Mouse (Mus musculus) erythroid progenitor cell, adult 5-6 weeks (primary cell): Measurements from ENCODE around the gene Syne2. TPM values are rescaled to one million over a fixed set of nuclear protein-coding genes. Genes with fewer than 3 reads are reported as not detected.

Source experiments
- ATAC-seq: replicated peaks from 2 replicates; pipeline ENCODE4 v1.8.0; 2016; ENCODE audit warnings: moderate number of reproducible peaks, mild to moderate bottlenecking, moderate TSS enrichment, inconsistent platforms; ENCODE audit not compliant: poor library complexity, low FRiP score, severe bottlenecking
- total RNA-seq, 2 experiments: library from RNA; stranded (forward) in 1 of 2; stranded (reverse) in 1 of 2; fragments of 150-400 nt in 1 of 2; fragments of 186-747, 209-891 nt in 1 of 2; gene quantifications; 2 replicates each; pipeline versions ENCODE4 v1.2.3 to v1.2.4; 2015 to 2017; ENCODE audit warnings: low replicate concordance in 2 of 2

The Syne2 gene
- total RNA-seq, 2 experiments from 2014 or later = 2.5 to 3.0 TPM

DNA sequence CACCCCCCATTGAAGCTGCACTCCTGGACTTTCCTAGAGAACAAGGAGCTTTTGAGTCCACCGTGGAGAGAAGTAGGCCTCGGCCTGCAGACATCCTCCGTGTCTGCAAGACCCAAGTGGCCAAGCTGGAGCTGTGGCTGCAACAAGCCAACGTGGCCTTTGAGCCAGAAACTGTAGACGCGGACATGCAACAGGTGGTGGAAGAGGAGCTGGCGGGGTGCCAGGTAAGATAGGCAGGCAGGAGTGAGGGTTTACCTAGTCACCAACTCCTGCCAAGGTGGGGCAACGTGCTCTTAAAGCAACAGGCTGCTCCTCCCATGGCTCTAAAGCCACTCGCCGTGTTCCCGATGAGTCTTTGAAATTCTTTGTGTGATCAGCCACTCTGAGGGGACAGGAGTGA, 197.6 kb downstream of the Syne2 start:
- no peak for ATAC-seq

DNA sequence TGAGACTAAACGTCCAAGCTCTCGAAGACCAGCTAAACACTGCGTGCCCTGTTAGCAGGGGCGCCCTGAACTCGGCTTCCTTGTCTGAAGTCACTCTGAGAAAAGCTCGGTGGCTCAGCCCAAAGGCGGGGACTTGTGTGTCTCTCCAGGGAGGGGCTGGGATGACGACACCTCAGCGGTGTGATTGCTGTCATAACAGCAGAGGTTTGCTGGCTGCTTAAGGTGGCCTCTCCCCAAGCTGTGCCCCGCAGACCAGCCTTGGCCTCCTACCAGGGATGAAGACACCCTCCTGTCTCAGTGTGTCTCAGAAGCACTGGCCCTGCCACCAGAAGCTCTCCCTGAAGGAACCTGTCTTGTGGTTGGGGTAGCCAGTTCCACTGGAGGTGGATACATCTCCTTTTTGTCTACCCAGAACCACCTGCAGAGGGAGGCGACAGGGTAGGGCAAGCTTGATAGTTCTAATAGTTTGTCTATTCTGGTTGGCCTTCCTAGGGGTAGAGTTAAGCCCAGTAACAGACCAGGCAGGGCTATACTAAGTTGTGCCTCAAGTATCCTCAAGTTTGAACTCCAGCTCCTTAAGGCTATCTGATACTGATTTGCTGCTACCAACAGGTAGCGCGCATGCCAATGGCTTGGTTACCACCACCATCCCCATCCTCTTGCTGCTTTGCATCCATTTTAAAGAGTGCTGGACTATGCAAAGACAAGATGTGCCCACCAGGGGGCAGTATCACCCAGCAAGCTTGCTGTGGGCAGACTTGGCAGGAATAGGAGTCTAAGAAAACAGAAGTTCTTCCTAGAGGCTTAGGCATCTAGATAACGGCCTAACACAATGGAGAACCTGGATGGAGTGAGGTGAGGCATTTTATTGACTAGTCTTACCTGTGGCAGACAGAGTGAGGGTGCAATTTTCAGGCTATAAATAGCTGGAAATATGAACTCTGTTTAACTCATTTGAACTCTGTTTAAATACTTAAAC, 198.5 kb downstream of the Syne2 start:
- no peak; the same call in none of the 2 replicates for ATAC-seq

DNA sequence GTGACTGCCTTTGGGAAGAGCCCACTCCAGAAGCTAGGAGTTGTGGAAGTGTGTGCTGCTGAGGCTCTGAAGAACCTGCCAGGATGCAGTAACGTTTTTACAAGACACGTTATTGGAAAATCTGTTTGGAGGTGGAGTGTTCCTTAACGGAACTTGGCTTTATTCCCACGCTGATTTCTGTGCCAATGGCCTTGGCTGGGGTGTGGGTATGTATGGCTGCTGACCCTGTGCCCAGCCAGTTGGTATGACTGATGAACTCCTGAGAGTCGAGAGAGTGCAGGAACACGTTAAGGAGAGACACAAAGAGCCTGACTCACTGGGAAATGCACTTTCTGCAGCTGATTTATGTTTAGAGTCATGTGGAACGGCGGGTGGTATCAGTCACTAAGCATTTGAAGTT, 200.7 kb downstream of the Syne2 start:
- ATAC-seq = no peak

DNA sequence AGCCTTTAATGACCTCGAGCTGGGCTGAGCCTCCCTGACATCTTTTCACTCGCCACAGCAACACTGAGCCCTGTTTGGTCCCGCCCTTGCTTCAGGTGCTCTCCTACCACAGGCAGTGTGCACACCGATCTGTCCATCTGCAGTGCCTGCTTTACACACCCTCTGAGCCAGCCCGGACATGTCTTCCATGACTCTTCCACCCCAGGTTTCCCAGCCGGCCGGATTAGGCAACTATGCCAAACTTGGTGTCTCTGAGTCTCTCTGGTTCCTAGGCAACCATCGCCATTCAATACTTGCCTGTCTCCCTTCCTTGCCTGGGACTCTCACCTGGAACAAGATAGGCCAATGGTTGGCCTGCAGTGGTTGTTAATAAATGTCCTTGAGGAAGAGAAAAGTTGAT, 224.4 kb downstream of the Syne2 start:
- ATAC-seq = no peak

- no peak for ATAC-seq
These were observed 228.6 kb downstream of the Syne2 start for GRCm38 (mm10) chr12:76046561-76046960.

DNA sequence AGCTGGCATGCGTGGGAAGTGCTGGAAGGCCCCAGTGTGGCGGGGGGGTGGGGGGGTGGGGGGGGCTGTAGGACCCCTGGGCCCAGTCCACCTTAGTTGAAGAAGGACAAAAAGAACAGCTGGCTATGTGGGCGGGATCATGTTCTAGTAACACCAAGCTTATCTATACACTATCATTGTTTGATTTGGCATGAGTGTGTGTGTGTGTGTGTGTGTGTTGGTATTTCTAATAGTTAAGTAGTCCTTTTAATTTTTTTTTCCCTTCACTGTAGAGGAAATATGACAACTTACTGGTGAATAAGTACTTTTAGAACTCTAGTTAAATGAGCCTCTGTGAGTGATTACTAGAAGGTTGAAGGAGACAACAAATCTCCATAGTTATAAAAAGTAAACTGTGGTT, 230.0 kb downstream of the Syne2 start:
- ATAC-seq = no peak

GRCm38 (mm10) chr12:76048672-76049071, 230.7 kb downstream of the Syne2 start:
- no peak for ATAC-seq

DNA sequence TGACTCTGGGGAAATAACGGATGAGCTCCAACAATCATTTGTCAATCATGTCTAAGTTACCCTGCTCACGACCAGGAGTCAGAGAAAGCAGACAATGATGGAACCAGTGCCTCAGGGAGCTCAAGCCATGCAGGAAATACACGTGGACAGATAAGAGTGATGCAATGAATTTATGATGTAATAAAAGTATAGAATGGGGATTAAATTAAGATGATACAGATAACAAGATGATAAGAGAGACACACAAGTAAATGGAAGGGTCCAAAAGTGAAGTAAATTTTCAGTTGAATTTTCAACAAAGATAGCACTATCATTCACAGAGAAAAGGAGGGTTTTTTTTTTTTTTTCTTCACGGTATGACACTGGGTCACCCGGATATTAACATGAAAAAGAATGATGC, 231.4 kb downstream of the Syne2 start:
- no peak for ATAC-seq

DNA sequence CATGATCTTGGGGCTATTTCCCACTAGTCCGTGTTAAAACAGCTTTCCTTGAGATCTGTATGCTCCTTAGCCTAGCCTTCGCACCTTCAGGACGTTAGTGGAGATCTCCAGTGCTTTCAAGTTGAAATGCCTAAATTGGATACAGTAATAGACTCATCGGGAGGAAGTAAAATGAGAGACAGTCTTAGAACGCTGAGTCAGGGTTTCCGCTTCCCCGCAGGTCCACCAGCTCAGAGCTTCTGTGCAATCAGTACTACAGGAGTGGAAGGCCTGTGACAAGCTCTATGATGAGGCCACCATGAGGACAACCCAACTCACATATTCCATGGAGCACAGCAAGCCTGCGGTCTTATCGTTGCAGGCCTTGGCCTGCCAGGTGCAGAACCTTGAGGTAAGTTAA, 233.9 kb downstream of the Syne2 start:
- no peak for ATAC-seq

- ATAC-seq = no peak
These were observed 236.7 kb downstream of the Syne2 start for GRCm38 (mm10) chr12:76054653-76055052.

GRCm38 (mm10) chr12:76063001-76063400, 245.1 kb downstream of the Syne2 start:
- no peak for ATAC-seq

- ATAC-seq = no peak
These were observed 252.5 kb downstream of the Syne2 start for GRCm38 (mm10) chr12:76070386-76070785.

- ATAC-seq = no peak
These were observed 254.3 kb downstream of the Syne2 start for GRCm38 (mm10) chr12:76071935-76072849.

DNA sequence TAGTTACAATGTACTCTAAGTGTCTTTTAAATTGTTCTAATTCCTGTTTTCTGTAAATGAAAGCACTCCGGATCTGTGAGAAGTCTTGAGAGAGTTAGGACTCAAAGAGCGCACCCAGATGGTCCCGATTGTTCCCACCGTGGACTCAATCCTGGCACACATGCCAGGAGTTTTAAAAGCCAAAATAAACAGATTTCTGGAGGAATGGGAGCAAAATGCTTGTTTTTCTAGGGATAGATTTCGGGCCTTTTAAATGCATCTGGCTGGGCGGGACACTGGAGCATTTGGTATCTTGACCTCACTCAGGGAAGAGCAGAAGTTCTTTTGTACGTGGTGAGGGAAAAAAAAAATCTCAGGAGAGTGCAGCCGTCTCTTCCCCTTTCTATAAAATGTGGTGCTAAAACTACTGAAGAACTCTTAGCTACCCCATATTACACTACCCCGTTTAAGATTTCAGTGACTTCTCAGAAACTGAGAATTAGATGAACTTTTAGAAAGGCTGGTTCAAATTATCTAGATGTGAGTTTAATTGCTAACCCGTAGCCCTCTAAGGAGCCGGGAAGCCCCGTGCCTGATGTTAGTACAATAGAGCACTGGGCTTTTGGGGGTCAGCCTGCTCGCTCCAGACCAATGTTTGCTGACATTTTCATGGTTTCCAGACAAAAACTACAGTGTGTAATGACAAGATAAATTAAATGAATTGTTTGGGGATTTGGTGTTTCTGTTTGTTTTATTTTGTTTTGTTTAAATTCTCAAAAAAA, 255.3 kb downstream of the Syne2 start:
- no peak for ATAC-seq

DNA sequence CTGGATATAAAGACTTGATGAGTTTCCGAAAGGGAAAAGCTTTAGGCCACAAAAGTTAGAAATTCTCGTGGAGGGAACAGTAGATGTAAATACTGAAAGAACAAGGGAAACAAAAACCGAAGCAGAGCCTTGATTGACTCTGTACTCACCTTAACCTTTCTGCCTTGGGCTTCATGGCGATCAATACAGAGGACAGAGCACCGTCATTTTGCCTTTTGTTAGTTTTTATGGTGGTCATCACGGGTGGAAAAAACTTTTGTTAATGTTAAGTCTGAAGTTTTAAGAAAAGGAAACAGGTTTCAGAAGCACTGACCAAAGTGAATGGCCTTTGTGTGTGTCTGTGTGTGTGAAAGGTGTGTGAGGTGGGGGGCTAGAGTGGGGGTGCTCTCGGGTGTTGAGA, 256.0 kb downstream of the Syne2 start:
- no peak for ATAC-seq

DNA sequence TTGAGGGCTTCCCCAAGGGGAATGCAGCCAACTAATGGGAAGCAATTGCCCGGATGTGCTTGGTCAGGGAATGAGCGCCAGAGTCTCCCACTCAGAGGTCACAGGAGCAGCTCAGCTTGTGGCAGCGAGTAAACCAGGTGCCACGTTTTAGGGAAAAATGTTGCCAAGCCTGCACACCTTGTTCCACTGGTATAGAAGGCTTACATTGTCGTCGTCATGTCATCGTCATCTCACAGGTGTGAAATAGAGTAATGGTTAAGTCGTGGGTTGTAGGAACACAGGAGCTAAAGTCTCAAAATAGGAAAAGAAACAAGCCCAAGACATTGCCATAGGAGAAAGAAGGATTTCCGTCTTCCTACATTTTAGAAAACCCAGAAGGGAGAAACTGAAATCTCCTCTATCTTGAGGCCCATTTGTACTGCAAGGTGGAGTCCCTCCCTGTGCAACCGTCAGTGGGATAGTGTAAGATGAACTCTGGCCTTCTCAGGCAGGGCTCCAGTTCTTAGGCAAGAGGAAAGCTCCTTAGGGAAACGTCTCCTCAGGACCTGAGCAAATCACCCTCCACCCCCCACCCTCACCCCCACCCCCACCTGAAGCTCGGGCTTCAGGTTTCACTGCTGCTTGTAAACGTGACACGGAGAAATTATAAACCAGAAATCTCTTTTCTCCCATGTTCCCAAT, 263.1 kb downstream of the Syne2 start:
- no peak for ATAC-seq

DNA sequence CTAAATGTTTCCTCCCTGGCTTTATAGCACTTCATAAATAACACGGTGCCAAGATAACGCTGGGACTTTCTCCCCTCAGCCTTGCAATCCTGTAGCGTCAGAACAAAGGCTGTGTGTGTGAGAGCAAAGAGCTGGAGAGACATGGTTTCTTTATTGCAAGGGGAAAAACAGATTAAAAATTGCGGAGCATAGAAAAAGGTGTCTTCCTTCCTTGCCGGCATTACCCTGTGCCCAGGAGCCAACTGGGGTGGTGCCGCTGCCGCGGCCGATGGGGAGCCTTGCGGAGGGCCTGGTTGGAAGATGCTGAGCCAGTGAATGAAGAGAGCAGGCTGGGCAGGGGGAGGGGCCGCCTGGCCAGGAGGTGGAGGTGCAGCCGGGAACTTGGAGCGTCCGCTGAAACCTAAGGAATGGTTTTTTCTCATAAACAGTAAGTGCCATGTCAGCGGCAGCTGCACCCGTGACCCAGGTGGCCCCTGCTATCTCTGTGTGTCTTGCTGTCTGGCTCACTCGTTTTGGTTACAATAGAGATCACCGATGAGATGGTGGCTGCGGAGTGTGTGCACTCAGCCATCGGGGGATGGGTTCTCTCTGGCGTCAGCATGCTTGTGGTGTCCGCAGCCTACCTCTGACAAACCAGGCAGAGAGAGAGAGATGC, 263.8 kb downstream of the Syne2 start:
- no peak for ATAC-seq

DNA sequence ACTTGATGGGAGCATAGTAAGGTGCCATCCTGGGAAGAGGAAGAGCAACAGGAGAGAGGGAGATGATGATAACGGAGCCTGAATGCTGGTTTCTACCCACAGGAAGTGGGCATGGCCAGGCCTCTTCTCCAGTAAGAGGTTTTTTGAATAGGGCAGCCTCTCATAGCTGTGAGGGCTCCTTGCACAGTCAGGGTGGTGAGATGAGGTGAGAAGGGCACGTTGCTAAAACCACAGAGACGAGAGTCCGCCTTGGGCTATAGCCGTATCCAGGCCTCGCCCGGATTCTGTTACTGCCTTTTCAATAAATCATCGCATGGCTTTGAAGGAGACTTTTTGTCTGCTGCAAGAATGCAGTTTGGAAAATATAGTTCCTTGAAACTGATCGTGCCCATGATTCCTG, 267.1 kb downstream of the Syne2 start:
- ATAC-seq = no peak
